Mouse (Mus musculus) splenic B cell, adult 2 months (primary cell): ENCODE measurements around the gene Spcs3.
"Not testable (repeated sequence)": the region's sequence is repeated elsewhere in the genome, so short reads cannot be mapped to it uniquely, and the experiment has no call there.

Experiments used
- DNase-seq: peaks from one replicate; pipeline ENCODE4 v3.0.0-alpha.2; 2011; ENCODE audit warnings: low read depth, low spot score
- H3K27me3 ChIP-seq: 2 replicates; pipeline ENCODE4 v1.6.1; 2012; ENCODE audit warnings: mild to moderate bottlenecking, low read length, moderate library complexity, mixed read lengths; ENCODE audit not compliant: control insufficient read depth, poor library complexity, insufficient read depth, severe bottlenecking
- H3K36me3 ChIP-seq: 2 replicates; pipeline ENCODE4 v1.6.1; 2012; ENCODE audit warnings: mild to moderate bottlenecking, low read length, moderate library complexity, mixed read lengths; ENCODE audit not compliant: control insufficient read depth, poor library complexity, insufficient read depth, severe bottlenecking

The Spcs3 gene

GRCm38 (mm10) chr8:54525606-54526005 lies 4.2 kb downstream of the Spcs3 start:
- Histone ChIP-seq H3K27me3 (no peaks in the 10 kb centered on the region), H3K36me3 (peaks cover 13% of the 10 kb centered on the region)
- peak; percentile 8 for DNase-seq

- Histone ChIP-seq H3K27me3 (no peaks in the 10 kb centered on the region), H3K36me3 (peaks cover 17% of the 10 kb centered on the region)
- DNase-seq = no peak
Measured at GRCm38 (mm10) chr8:54520516-54520915, 9.3 kb downstream of the Spcs3 start.

GRCm38 (mm10) chr8:54518756-54519460 lies 10.9 kb downstream of the Spcs3 start:
- Histone ChIP-seq H3K27me3 (no peaks in the 10 kb centered on the region), H3K36me3 (peaks cover 14% of the 10 kb centered on the region)
- DNase-seq = no peak

GRCm38 (mm10) chr8:54512200-54512599 lies 17.6 kb downstream of the Spcs3 start:
- not testable (repeated sequence) for H3K27me3 ChIP-seq, DNase-seq, H3K36me3 ChIP-seq

- H3K36me3 ChIP-seq = no peaks in the 10 kb centered on the region
- no peak for DNase-seq
- H3K27me3 ChIP-seq = no peaks in the 10 kb centered on the region
Measured at GRCm38 (mm10) chr8:54511791-54512190, 18.0 kb downstream of the Spcs3 start.

- no peaks in the 10 kb centered on the region for H3K27me3 ChIP-seq
- no peaks in the 10 kb centered on the region for H3K36me3 ChIP-seq
- no peak for DNase-seq
Measured at GRCm38 (mm10) chr8:54509221-54509721, 20.5 kb downstream of the Spcs3 start.

GRCm38 (mm10) chr8:54508814-54509213 lies 21.0 kb downstream of the Spcs3 start:
- no peaks in the 10 kb centered on the region for H3K36me3 ChIP-seq
- H3K27me3 ChIP-seq = no peaks in the 10 kb centered on the region
- DNase-seq = peak; percentile 41

- Histone ChIP-seq H3K27me3 (no peaks in the 10 kb centered on the region), H3K36me3 (no peaks in the 10 kb centered on the region)
- no peak for DNase-seq
Measured at GRCm38 (mm10) chr8:54508096-54508456, 21.7 kb downstream of the Spcs3 start.

- Histone ChIP-seq H3K36me3 (no peaks in the 10 kb centered on the region), H3K27me3 (no peaks in the 10 kb centered on the region)
- DNase-seq = peak; percentile 85
Measured at GRCm38 (mm10) chr8:54507428-54508095, 22.2 kb downstream of the Spcs3 start.

GRCm38 (mm10) chr8:54505060-54505459 lies 24.7 kb downstream of the Spcs3 start:
- no peaks in the 10 kb centered on the region for H3K27me3 ChIP-seq
- H3K36me3 ChIP-seq = no peaks in the 10 kb centered on the region
- DNase-seq = no peak

GRCm38 (mm10) chr8:54503104-54503503 lies 26.7 kb downstream of the Spcs3 start:
- no peaks in the 10 kb centered on the region for H3K27me3 ChIP-seq
- no peak for DNase-seq

GRCm38 (mm10) chr8:54493915-54494314 lies 35.9 kb downstream of the Spcs3 start:
- H3K36me3 ChIP-seq = no peaks in the 10 kb centered on the region
- no peak for DNase-seq

More at GRCm38 (mm10) chr8:54503104-54503503, 26.7 kb downstream of the Spcs3 start:
- no peaks in the 10 kb centered on the region for H3K36me3 ChIP-seq

GRCm38 (mm10) chr8:54493110-54493509 lies 36.7 kb downstream of the Spcs3 start:
- Histone ChIP-seq H3K27me3 (no peaks in the 10 kb centered on the region), H3K36me3 (no peaks in the 10 kb centered on the region)
- DNase-seq = peak; percentile 81

More at GRCm38 (mm10) chr8:54493915-54494314, 35.9 kb downstream of the Spcs3 start:
- H3K27me3 ChIP-seq = no peaks in the 10 kb centered on the region

- Histone ChIP-seq H3K27me3 (no peaks in the 10 kb centered on the region), H3K36me3 (no peaks in the 10 kb centered on the region)
- no peak for DNase-seq
Measured at GRCm38 (mm10) chr8:54491934-54492333, 37.9 kb downstream of the Spcs3 start.

GRCm38 (mm10) chr8:54491057-54491690 lies 38.6 kb downstream of the Spcs3 start:
- no peaks in the 10 kb centered on the region for H3K36me3 ChIP-seq
- DNase-seq = peak; percentile 74
- no peaks in the 10 kb centered on the region for H3K27me3 ChIP-seq
